Mouse (Mus musculus): ENCODE data around the gene Wdr47. TPM values are rescaled to one million over a fixed set of nuclear protein-coding genes. Genes with fewer than 3 reads are reported as not detected.

Wdr47 gene
- polyA plus RNA-seq (2017; shearing (Covaris generic)) = 17.4 TPM

DNA sequence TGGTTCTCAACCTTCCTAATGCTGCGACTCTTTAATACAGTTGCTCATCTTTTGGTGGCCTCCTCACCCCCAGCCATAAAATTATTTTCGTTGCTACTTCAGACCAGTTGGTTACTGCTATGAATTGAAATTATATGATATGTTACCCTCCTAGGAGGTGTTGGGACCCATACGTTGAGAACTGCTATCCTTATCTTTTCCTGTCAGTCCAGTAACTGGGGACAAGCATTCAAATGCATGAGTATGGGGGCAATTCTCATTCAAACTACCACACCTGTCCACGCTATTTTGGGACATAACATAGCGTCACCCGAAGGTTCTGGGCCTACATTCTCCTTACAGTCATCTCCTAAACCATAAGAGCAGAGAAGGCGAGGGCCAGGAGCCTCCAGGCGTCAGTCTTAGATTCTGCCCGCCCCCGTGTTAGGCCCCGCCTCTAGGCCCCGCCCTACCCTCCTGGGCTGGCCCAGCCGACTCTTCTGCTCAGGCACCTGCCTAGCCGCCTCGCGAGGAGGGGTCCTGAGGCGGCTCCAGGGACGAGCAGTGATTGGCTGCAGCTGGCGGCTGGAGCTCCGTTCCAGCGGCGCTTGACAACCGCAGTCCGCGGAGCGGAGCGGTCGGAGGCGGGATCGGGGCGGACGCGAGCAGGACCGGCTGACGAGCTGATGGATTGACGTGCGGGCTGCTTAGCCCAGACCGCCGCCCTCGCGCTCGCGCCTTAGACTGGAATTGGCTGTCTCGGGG is at the start of gene Wdr47:
TSS of gene Wdr47 (plus strand) at position 494 of the 744 bp plus-strand sequence.

DNA sequence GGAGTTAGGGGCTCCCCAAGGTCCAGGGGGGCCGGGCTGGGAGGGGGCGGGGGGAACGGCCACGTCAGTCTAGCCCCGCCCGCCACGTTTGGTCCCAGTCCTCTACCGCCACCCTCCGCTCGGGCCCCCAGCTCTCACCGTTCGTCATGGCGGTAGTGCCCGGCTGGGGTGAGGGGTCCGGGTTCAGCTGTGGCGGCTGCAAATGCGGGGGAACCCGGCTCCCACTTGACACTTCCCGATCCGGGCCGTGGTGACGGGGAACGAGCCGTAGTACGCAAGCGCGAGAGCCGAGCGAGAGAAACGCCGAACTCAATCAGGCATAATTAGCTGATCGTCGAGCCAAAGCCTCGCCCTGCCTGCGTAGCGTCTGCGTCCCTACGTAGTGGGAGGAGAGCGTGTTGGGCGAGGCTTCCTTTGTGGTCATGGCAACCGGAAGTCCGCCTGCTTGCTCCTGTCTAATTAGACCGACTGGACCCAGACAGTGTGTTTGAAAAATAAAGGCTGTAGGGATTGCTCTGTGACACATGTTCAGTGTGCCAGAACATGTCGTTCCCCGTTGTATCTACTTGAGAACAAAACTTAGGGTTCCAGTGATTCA is 28.8 kb upstream of the Wdr47 start, which contains the start of gene Tmem167b:
TSS of gene Tmem167b (minus strand) at position 334 of the 598 bp plus-strand sequence.

DNA sequence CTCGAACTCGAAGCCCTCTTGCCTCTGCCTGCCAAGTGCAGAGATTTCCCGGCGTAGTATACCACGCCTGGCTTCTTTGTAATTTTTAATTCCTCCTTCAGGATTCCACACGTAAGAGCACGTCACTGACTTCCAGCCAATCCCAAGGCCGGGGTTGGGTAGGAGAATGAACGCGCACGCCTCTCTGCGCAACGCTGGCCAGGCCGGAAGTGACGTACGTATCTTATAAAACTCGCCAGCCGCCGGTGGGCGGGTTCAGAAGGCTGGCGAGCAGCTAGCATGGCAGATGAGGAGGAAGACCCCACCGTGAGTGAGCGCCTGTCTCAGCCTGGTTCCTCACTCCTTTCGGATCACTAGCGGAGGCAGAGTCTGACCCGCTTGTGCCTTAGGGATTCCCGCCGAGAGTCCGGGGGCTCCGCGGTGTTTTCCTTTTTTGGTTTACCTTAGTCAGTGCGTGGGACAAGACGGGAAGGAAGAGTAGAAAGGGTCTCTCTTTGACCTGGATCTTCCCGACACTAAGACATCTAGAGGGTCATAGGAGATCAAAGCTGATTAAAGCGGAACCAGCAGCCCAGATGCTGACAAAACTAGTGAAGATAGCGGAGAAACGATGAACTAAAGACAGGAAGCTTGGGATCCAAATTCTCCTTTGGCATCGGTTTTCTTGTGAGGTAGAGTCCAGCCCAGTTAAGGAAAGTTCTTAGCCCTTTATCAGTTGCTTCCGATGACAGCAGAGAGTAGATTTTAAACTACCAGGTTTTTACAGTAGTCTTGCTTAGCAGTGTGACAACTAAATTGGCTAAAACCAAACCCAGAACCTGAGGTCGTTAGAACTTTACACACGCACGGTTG is 19.4 kb upstream of the Wdr47 start, which contains the start of gene Taf13:
TSS of gene Taf13 (plus strand) at position 256 of the 852 bp plus-strand sequence.

DNA sequence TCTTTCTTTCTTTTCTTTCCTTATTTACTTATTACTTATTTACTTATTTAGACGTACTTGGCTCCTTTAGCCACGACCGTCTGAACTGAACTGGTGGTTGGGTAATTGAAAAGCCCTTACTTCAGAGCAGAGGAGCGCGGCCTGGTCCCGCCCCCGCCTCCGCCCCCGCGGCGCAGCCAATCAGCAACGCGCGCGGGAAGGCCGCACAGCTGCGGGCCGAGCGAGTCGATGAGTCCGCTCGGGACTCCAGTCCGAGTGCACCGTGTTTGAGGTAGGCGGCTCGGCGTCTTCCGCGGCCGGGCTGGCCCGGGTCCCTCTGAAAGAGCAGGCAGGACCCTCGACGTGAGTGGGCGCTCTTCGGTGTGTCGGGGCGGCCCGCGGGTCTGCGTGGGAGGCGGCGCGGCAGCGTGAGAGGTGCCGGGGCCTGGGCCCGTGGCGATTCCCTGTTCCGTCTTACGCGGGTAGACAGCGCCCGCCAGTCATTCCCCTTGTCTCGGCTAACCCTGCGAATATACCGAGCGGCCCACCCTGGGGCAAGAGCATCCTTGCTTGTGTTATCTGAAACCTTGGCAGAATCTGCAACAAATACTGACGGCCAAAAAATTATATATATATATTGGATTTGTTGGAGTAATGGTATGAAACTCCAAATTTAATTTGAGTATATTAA is 62.8 kb downstream of the Wdr47 start, which contains the start of gene Clcc1:
TSS of gene Clcc1 (plus strand) at position 204 of the 670 bp plus-strand sequence.

Other genes starting within 250 kb of the Wdr47 start
- not detected for gene Mybphl, start 226.4 kb upstream of the Wdr47 start, polyA plus RNA-seq (2017; shearing (Covaris generic))
- 0.27 TPM for gene Psrc1, start 207.4 kb upstream of the Wdr47 start, polyA plus RNA-seq (2017; shearing (Covaris generic))
- 1.1 TPM for gene Celsr2, start 175.7 kb upstream of the Wdr47 start, polyA plus RNA-seq (2017; shearing (Covaris generic))
- gene Sars, start 146.1 kb upstream of the Wdr47 start, polyA plus RNA-seq (2017; shearing (Covaris generic)) = 150 TPM
- not detected for gene 1700013F07Rik, start 57.1 kb upstream of the Wdr47 start, polyA plus RNA-seq (2017; shearing (Covaris generic))
- gene 5330417C22Rik, start 54.7 kb upstream of the Wdr47 start, polyA plus RNA-seq (2017; shearing (Covaris generic)) = 0.06 TPM
- gene Tmem167b, start 28.8 kb upstream of the Wdr47 start, polyA plus RNA-seq (2017; shearing (Covaris generic)) = 47.1 TPM
- gene Taf13, start 19.6 kb upstream of the Wdr47 start, polyA plus RNA-seq (2017; shearing (Covaris generic)) = 34.2 TPM
- 44.3 TPM for gene Clcc1, start 62.6 kb downstream of the Wdr47 start, polyA plus RNA-seq (2017; shearing (Covaris generic))
- gene Gpsm2, start 131.0 kb downstream of the Wdr47 start, polyA plus RNA-seq (2017; shearing (Covaris generic)) = 11.5 TPM
- not detected for gene Aknad1, start 148.4 kb downstream of the Wdr47 start, polyA plus RNA-seq (2017; shearing (Covaris generic))
- 59.6 TPM for gene Stxbp3, start 249.2 kb downstream of the Wdr47 start, polyA plus RNA-seq (2017; shearing (Covaris generic))